Mouse (Mus musculus): ENCODE data around the gene Btrc. TPM values are rescaled to one million over a fixed set of nuclear protein-coding genes. Genes with fewer than 3 reads are reported as not detected.

Btrc gene
- total and polyA plus RNA-seq, 3 experiments, result 11.0 to 20.7 (median 14.0) TPM

- in situ Hi-C loops (cut with MboI; ENCODE audit: low pct_ligation_motif_present, low pct_unique_long_range_greater_than_20kb, low sequenced_read_pairs) (no loop called here), dilution Hi-C loops (cut with MboI; ENCODE audit: extremely low pct_ligation_motif_present, extremely low pct_unique_long_range_greater_than_20kb, low sequenced_read_pairs) (no loop called here)
- peak; percentile 31 for DNase-seq (ENCODE audit: extremely low read depth)
- TF ChIP-seq ETS1 (conservative IDR thresholded peaks at IDR 0.05; ENCODE audit: low read depth, low read length), result peak; percentile 34; the same call in 1 of the 2 replicates
- no peak for TF ChIP-seq EP300 (IDR thresholded peaks at IDR 0.05; ENCODE audit: low read length)
- Histone ChIP-seq H3K4me3 (replicated peaks in 1 of 3; ENCODE audit: low read depth in 2 of 3, low read length in 2 of 3, poor library complexity in 1 of 3) (no peak overlapping the region), H3K36me3 (replicated peaks in 1 of 2; ENCODE audit: control insufficient read depth in 1 of 2, insufficient read depth in 1 of 2, low read length in 1 of 2) (peaks cover 4 to 16% of the 10 kb centered on the region in 2 experiments), H3K9ac (ENCODE audit: insufficient read depth, low read depth) (no peak overlapping the region), H3K27ac (ENCODE audit: insufficient read depth, low read depth) (no peak overlapping the region), H3K79me2 (replicated peaks; ENCODE audit: control insufficient read depth, extremely low read depth, insufficient read depth, poor library complexity, severe bottlenecking) (no peaks in the 10 kb centered on the region), H3K27me3 (replicated peaks) (no peaks in the 10 kb centered on the region), H3K9me3 (replicated peaks; ENCODE audit: low read length) (no peaks in the 10 kb centered on the region), H3K4me2 (ENCODE audit: insufficient read depth, low read depth, poor library complexity, severe bottlenecking) (no peak overlapping the region), H3K4me1 (ENCODE audit: control insufficient read depth in 1 of 2, insufficient read depth in 2 of 2) (peaks cover 5 to 29% of the 10 kb centered on the region in 2 experiments)
Measured at GRCm38 (mm10) chr19:45507531-45507930, 144.0 kb downstream of the Btrc start.

- in situ Hi-C loops (cut with MboI; ENCODE audit: low pct_ligation_motif_present, low pct_unique_long_range_greater_than_20kb, low sequenced_read_pairs), result no loop called here
- TF ChIP-seq HCFC1 (IDR thresholded peaks at IDR 0.05; ENCODE audit: low read depth, low read length) (no peak), MAZ (IDR thresholded peaks at IDR 0.05; ENCODE audit: low read depth, low read length) (no peak), POLR2AphosphoS2 (IDR thresholded peaks at IDR 0.05; ENCODE audit: low read depth, low read length) (no peak), MAX (IDR thresholded peaks at IDR 0.05; ENCODE audit: low read length) (no peak)
Measured at GRCm38 (mm10) chr19:45510680-45511079, 147.1 kb downstream of the Btrc start.

GRCm38 (mm10) chr19:45511406-45511805, 147.9 kb downstream of the Btrc start:
- TF ChIP-seq MAZ (IDR thresholded peaks at IDR 0.05; ENCODE audit: low read depth, low read length), result no peak
- no peak for TF ChIP-seq POLR2A (IDR thresholded peaks at IDR 0.05; ENCODE audit: low read depth, low read length)
- TF ChIP-seq MEF2A (IDR thresholded peaks at IDR 0.05; ENCODE audit: borderline replicate concordance, low read depth, low read length), result no peak

More at GRCm38 (mm10) chr19:45510680-45511079, 147.1 kb downstream of the Btrc start:
- no peaks in the 10 kb centered on the region for H3K79me2 ChIP-seq (replicated peaks; ENCODE audit: control insufficient read depth, extremely low read depth, insufficient read depth, poor library complexity, severe bottlenecking)
- no peak overlapping the region for H3K4me3 ChIP-seq (replicated peaks in 1 of 3; ENCODE audit: low read depth in 2 of 3, low read length in 2 of 3, poor library complexity in 1 of 3)
- no peaks in the 10 kb centered on the region for H3K27me3 ChIP-seq (replicated peaks)
- peaks cover 4 to 33% of the 10 kb centered on the region in 2 experiments for H3K36me3 ChIP-seq (replicated peaks in 1 of 2; ENCODE audit: control insufficient read depth in 1 of 2, insufficient read depth in 1 of 2, low read length in 1 of 2)
- H3K9me3 ChIP-seq (replicated peaks; ENCODE audit: low read length), result no peaks in the 10 kb centered on the region
- dilution Hi-C loops (cut with MboI; ENCODE audit: extremely low pct_ligation_motif_present, extremely low pct_unique_long_range_greater_than_20kb, low sequenced_read_pairs), result no loop called here
- DNase-seq (ENCODE audit: extremely low read depth), result no peak
- no peak overlapping the region for H3K9ac ChIP-seq (ENCODE audit: insufficient read depth, low read depth)
- H3K27ac ChIP-seq (ENCODE audit: insufficient read depth, low read depth), result no peak overlapping the region
- peaks cover 3 to 23% of the 10 kb centered on the region in 2 experiments for H3K4me1 ChIP-seq (ENCODE audit: control insufficient read depth in 1 of 2, insufficient read depth in 2 of 2)
- no peak overlapping the region for H3K4me2 ChIP-seq (ENCODE audit: insufficient read depth, low read depth, poor library complexity, severe bottlenecking)

More at GRCm38 (mm10) chr19:45511406-45511805, 147.9 kb downstream of the Btrc start:
- Histone ChIP-seq H3K4me2 (ENCODE audit: insufficient read depth, low read depth, poor library complexity, severe bottlenecking) (no peak overlapping the region), H3K27ac (ENCODE audit: insufficient read depth, low read depth) (no peak overlapping the region), H3K9ac (ENCODE audit: insufficient read depth, low read depth) (no peak overlapping the region), H3K27me3 (replicated peaks) (no peaks in the 10 kb centered on the region), H3K4me1 (ENCODE audit: control insufficient read depth in 1 of 2, insufficient read depth in 2 of 2) (peaks cover 3 to 16% of the 10 kb centered on the region in 2 experiments), H3K36me3 (replicated peaks in 1 of 2; ENCODE audit: control insufficient read depth in 1 of 2, insufficient read depth in 1 of 2, low read length in 1 of 2) (peaks cover 4 to 40% of the 10 kb centered on the region in 2 experiments), H3K79me2 (replicated peaks; ENCODE audit: control insufficient read depth, extremely low read depth, insufficient read depth, poor library complexity, severe bottlenecking) (no peaks in the 10 kb centered on the region), H3K4me3 (replicated peaks in 1 of 3; ENCODE audit: low read depth in 2 of 3, low read length in 2 of 3, poor library complexity in 1 of 3) (no peak overlapping the region), H3K9me3 (replicated peaks; ENCODE audit: low read length) (no peaks in the 10 kb centered on the region)
- in situ Hi-C loops (cut with MboI; ENCODE audit: low pct_ligation_motif_present, low pct_unique_long_range_greater_than_20kb, low sequenced_read_pairs), result no loop called here
- dilution Hi-C loops (cut with MboI; ENCODE audit: extremely low pct_ligation_motif_present, extremely low pct_unique_long_range_greater_than_20kb, low sequenced_read_pairs), result no loop called here
- no peak for DNase-seq (ENCODE audit: extremely low read depth)

Data from CH12.LX (cell line).